Mouse (Mus musculus) E14TG2a.4 (cell line): ENCODE measurements around the gene Mroh2a.

Source experiments
- CTCF ChIP-seq: conservative IDR thresholded peaks from 2 replicates; pipeline ENCODE4 v1.5.1; 2014; ENCODE audit warnings: low read length
- NANOG ChIP-seq: IDR thresholded peaks from 2 replicates; pipeline ENCODE4 v1.6.1; 2014; ENCODE audit warnings: borderline replicate concordance, low read length, mixed read lengths
- POU5F1 ChIP-seq: IDR thresholded peaks from 2 replicates; pipeline ENCODE4 v1.6.1; 2014; ENCODE audit warnings: low read length, borderline replicate concordance

DNA sequence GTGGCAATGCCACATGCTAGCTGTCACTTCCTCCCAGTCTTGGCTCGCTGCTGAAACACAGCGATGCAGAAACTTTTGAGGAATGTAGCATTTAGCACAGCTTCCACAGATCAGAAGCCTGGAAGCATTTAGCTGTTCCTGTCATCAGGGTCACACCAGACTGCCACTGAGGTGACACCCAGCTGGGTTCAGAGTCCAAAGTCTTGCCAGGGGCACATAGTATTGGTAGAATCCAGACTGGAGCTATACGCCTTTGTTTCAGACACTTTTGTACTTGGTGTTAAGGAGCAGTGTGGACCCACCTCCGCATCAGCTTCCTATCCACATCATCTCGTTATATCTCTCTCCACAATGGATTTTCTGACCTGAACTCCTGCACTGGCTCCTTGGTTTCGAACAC lies 26.8 kb downstream of the Mroh2a start:
- TF ChIP-seq CTCF (no peak), POU5F1 (no peak), NANOG (no peak)
